Mouse (Mus musculus) monocyte, adult 5-6 weeks (primary cell): ENCODE results near the gene Tnpo1. TPM values are rescaled to one million over a fixed set of nuclear protein-coding genes. Genes with fewer than 3 reads are reported as not detected.

Experiments used
- ATAC-seq: fragments of 153-309, 156-312 bp; replicated peaks from 2 replicates; pipeline ENCODE4 v1.8.0; 2017; ENCODE audit warnings: mild to moderate bottlenecking; ENCODE audit not compliant: low TSS enrichment, insufficient number of reproducible peaks, severe bottlenecking, poor library complexity, low FRiP score
- total RNA-seq: library from RNA; stranded (forward); fragments of 200-1000, 200-491, 200-594 nt; gene quantifications from 3 replicates; pipeline ENCODE4 v1.2.3, GENCODE M21; 2017

Gene Tnpo1
- total RNA-seq, 1 experiment from 2014 or later = 54.7 TPM

GRCm38 (mm10) chr13:98809087-98809486 lies 117.1 kb downstream of the Tnpo1 start:
- ATAC-seq = no peak

DNA sequence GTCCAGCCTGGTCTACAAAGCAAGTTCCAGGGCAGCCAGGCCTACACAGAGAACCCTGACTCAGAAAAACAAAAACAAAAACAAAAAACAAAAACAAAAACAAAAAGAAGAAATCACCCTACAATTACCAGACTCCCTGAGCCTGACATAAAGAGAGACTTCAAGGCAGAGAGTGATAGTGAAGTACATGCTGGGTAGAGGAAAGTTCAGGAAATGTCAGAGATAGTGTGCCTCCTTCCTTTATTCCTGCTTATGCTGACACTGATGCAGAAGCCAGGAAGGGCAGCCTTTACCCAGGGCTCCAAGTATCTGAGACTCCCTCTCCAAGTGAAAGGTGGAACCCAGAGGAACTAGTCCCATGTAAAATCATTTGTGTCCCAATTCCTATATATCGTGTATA lies 121.7 kb downstream of the Tnpo1 start:
- no peak for ATAC-seq

GRCm38 (mm10) chr13:98803699-98804098 lies 122.5 kb downstream of the Tnpo1 start:
- peak; percentile 99 for ATAC-seq

- ATAC-seq = 0 out of 2 replicates have a peak, but pooled peaks have one; percentile 57
These were observed 123.2 kb downstream of the Tnpo1 start for GRCm38 (mm10) chr13:98802957-98803356.

DNA sequence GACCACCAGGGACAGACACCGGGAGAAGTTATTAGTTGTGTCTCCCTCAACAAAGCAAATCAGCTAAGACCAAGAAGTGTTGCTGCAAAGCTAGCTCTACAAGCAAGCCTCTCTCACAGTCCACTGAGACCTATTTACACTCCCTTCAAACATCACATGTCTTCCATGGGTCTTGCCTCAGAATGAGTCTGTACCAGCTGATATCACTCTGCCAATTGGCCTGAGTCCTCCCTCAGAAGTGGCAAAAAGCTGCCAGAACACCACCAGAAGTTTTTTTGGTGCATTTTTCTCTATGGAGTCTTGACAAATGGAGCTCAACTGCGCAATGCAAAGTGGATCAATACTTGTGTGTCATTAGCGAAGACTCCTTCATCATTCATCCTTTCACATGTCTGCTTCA lies 130.7 kb downstream of the Tnpo1 start:
- no peak for ATAC-seq

DNA sequence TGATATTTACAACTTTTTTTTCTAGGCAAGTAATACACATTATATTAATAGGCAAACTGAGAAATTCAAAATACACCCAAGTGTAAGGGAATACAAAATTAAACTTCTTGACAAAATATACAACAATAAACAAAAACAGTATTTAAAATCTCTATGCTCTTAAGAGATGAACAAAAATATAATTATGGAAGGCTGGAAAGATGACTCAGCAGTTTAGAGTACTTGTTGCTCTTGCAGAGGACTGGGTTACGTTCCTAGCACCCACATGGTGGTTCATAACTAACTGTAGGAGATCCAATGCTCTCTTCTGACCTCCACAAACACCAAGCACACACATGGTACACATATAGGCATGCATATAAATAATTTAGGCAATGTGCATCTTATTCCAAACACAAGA lies 133.3 kb downstream of the Tnpo1 start:
- ATAC-seq = no peak

DNA sequence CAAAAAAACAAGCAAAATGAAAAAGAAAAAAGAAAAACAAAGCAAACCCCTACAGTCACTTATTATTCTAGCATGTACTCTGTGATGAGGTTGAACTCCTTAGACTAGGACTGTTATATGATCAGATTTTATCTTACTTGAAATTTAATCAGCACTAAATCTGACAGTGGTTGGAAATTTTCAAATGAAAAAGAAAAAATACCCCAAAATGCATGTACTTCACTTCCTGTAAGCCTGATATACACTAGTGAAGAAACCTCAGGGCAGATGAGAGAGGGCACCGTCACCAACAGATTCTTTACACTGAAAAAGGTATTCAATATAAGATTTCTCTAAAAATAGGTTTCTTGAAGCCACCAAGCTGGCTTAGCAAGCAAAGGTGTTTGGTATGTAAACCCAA lies 134.5 kb downstream of the Tnpo1 start:
- no peak for ATAC-seq

Other genes with a start within 250 kb of the Tnpo1 start
- gene Tmem171, start 231.6 kb downstream of the Tnpo1 start, total RNA-seq = 2.5 to 2.7 TPM in 2 of 3 replicates, not detected in the other
- 92.8 to 137 TPM (median 105 TPM) in 3 replicates for gene Fcho2, start 110.9 kb downstream of the Tnpo1 start, total RNA-seq
- not detected in 3 replicates for gene 1700024P04Rik, start 58.2 kb upstream of the Tnpo1 start, total RNA-seq